Mouse (Mus musculus): ENCODE measurements at regions not wholly inside any gene's neighbourhood (a gene's known extent, or its start where the extent isn't known, plus 50 kb on each side); places are given as distances from the start of the nearest gene placed in this dataset.

GRCm38 (mm10) chr17:50397324-50397723 lies 103.9 kb upstream of the Dazl start:
- TF ChIP-seq GATA1 (IDR thresholded peaks at IDR 0.05; ENCODE audit: borderline replicate concordance, low read length) (no peak), CTCF (IDR thresholded peaks at IDR 0.05; ENCODE audit: low read depth, low read length) (no peak)

Data from G1E (cell line).